Mouse (Mus musculus) E14TG2a.4 (cell line): ENCODE data around the gene Gatm.

ENCODE experiments used
- H3K27me3 ChIP-seq: 2 replicates; pipeline ENCODE4 v1.6.1; 2014; ENCODE audit warnings: low read length, control low read depth; ENCODE audit not compliant: insufficient read depth
- H3K36me3 ChIP-seq: 2 replicates; pipeline ENCODE4 v1.6.1; 2014; ENCODE audit warnings: low read length, control low read depth; ENCODE audit not compliant: insufficient read depth
- H3K4me1 ChIP-seq: replicated peaks from 2 replicates; pipeline ENCODE4 v1.6.1; 2014; ENCODE audit warnings: low read depth, low read length, control low read depth
- H3K4me3 ChIP-seq: replicated peaks from 2 replicates; pipeline ENCODE4 v1.5.1; 2014; ENCODE audit warnings: mild to moderate bottlenecking, low read length
- H3K9me3 ChIP-seq: 2 replicates; pipeline ENCODE4 v1.6.1; 2014; ENCODE audit warnings: low read length, control low read depth
- CTCF ChIP-seq: conservative IDR thresholded peaks from 2 replicates; pipeline ENCODE4 v1.5.1; 2014; ENCODE audit warnings: low read length
- NANOG ChIP-seq: IDR thresholded peaks from 2 replicates; pipeline ENCODE4 v1.6.1; 2014; ENCODE audit warnings: borderline replicate concordance, low read length, mixed read lengths
- POU5F1 ChIP-seq: IDR thresholded peaks from 2 replicates; pipeline ENCODE4 v1.6.1; 2014; ENCODE audit warnings: low read length, borderline replicate concordance

Gene Gatm

DNA sequence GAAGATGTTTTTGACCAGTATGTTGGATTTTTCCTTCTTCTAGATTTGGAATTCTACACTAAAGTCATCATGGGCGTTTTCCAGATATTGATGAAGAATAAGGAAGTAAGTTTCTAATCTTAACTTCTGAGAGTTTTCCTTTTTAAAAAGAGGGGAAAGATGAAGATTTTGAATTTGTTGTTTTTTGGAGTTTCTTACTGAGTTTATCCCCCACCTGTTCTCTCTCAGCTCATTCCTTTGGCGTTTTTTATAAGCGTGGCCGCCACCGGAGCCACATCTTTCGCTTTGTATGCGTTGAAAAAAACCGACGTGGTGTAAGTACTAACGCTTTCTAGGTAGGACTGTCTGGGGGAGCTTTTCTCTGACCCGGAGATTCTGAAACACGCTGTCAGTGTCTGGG is 26.9 kb upstream of the Gatm start:
- Histone ChIP-seq H3K9me3 (no peaks in the 10 kb centered on the region), H3K27me3 (peaks cover 14% of the 10 kb centered on the region; the same call in 1 of the 2 replicates), H3K4me1 (no peaks in the 10 kb centered on the region), H3K36me3 (peaks cover 6% of the 10 kb centered on the region), H3K4me3 (peak overlapping the region; percentile 66)
- TF ChIP-seq CTCF, result no peak

GRCm38 (mm10) chr2:122637526-122637997 is 26.5 kb upstream of the Gatm start:
- Histone ChIP-seq H3K4me3 (peak overlapping the region; percentile 66), H3K27me3 (peaks cover 14% of the 10 kb centered on the region; the same call in 1 of the 2 replicates), H3K4me1 (no peaks in the 10 kb centered on the region), H3K9me3 (no peaks in the 10 kb centered on the region), H3K36me3 (peaks cover 9% of the 10 kb centered on the region)
- TF ChIP-seq POU5F1 (no peak), CTCF (peak; percentile 47)

GRCm38 (mm10) chr2:122636686-122637085 is 25.6 kb upstream of the Gatm start, which contains the start of gene AA467197:
Gene AA467197, plus strand, starts transcription at chr2:122636986.
- Histone ChIP-seq H3K4me1 (peaks cover 2% of the 10 kb centered on the region; the same call in 1 of the 2 replicates), H3K4me3 (peak within 1 kb of the TSS; percentile 66), H3K36me3 (peaks cover 15% of the 10 kb centered on the region), H3K27me3 (peaks cover 21% of the 10 kb centered on the region), H3K9me3 (no peaks in the 10 kb centered on the region)
- TF ChIP-seq CTCF (no peak), POU5F1 (no peak), NANOG (no peak)

GRCm38 (mm10) chr2:122631226-122631801 is 20.2 kb upstream of the Gatm start:
- TF ChIP-seq NANOG (no peak), POU5F1 (no peak), CTCF (no peak)
- peaks cover 10% of the 10 kb centered on the region for H3K27me3 ChIP-seq

GRCm38 (mm10) chr2:122630465-122631225 is 19.5 kb upstream of the Gatm start:
- TF ChIP-seq NANOG (no peak), CTCF (no peak), POU5F1 (no peak)
- Histone ChIP-seq H3K9me3 (peaks cover 44% of the 10 kb centered on the region), H3K4me3 (peak overlapping the region; percentile 90), H3K27me3 (peaks cover 10% of the 10 kb centered on the region), H3K36me3 (peaks cover 15% of the 10 kb centered on the region), H3K4me1 (peaks cover 4% of the 10 kb centered on the region; the same call in 1 of the 2 replicates)

More at GRCm38 (mm10) chr2:122631226-122631801, 20.2 kb upstream of the Gatm start:
- H3K4me3 ChIP-seq, result peak overlapping the region; percentile 90
- H3K9me3 ChIP-seq, result peaks cover 38% of the 10 kb centered on the region
- H3K36me3 ChIP-seq, result peaks cover 15% of the 10 kb centered on the region
- H3K4me1 ChIP-seq, result peaks cover 4% of the 10 kb centered on the region; the same call in 1 of the 2 replicates

- H3K4me3 ChIP-seq, result peak overlapping the region; percentile 90; the same call in 1 of the 2 replicates
- H3K27me3 ChIP-seq, result peaks cover 10% of the 10 kb centered on the region
- H3K36me3 ChIP-seq, result peaks cover 15% of the 10 kb centered on the region
- peaks cover 47% of the 10 kb centered on the region for H3K9me3 ChIP-seq
- peaks cover 4% of the 10 kb centered on the region; the same call in 1 of the 2 replicates for H3K4me1 ChIP-seq
- no peak for TF ChIP-seq CTCF
- TF ChIP-seq POU5F1, result no peak
- TF ChIP-seq NANOG, result no peak
Measured at GRCm38 (mm10) chr2:122629871-122630270, 18.8 kb upstream of the Gatm start.

- H3K27me3 ChIP-seq, result peaks cover 10% of the 10 kb centered on the region
- peaks cover 15% of the 10 kb centered on the region for H3K36me3 ChIP-seq
- H3K9me3 ChIP-seq, result peaks cover 55% of the 10 kb centered on the region
- peaks cover 4% of the 10 kb centered on the region; the same call in 1 of the 2 replicates for H3K4me1 ChIP-seq
- H3K4me3 ChIP-seq, result no peak overlapping the region
- TF ChIP-seq CTCF (no peak), POU5F1 (no peak), NANOG (no peak)
Measured at GRCm38 (mm10) chr2:122628976-122629375, 17.9 kb upstream of the Gatm start.

GRCm38 (mm10) chr2:122625930-122626329 is 14.8 kb upstream of the Gatm start:
- TF ChIP-seq CTCF (no peak), POU5F1 (no peak), NANOG (no peak)
- Histone ChIP-seq H3K4me3 (no peak overlapping the region), H3K36me3 (no peaks in the 10 kb centered on the region), H3K9me3 (peaks cover 73% of the 10 kb centered on the region), H3K4me1 (no peaks in the 10 kb centered on the region), H3K27me3 (no peaks in the 10 kb centered on the region)
